Mouse (Mus musculus): ENCODE measurements at regions not wholly inside any gene's neighbourhood (a gene's known extent, or its start where the extent isn't known, plus 50 kb on each side); places are given as distances from the start of the nearest gene placed in this dataset.

GRCm38 (mm10) chr13:111333851-111334250 lies 79.0 kb downstream of the Actbl2 start:
- TF ChIP-seq CTCF (IDR thresholded peaks at IDR 0.05; ENCODE audit: low read depth) (no peak), EP300 (IDR thresholded peaks at IDR 0.05; ENCODE audit: low read depth) (no peak)
